ENCODE assay signal across 34 mouse cellular contexts in genomic region chr2:155693136-155693535, GRCm38 (mm10). TPM values are rescaled to one million over a fixed set of nuclear protein-coding genes. Genes with fewer than 3 reads are reported as not detected.
DNase-seq lines count a peak whose midpoint lies in the region; ATAC-seq and TF ChIP-seq lines count a peak whose summit lies in the region.
"Had no signal": no experiment of that assay in that cellular context is flagged by ENCODE, and none has a peak within 500 bp of the region (broad histone marks: within the 10 kb centered on the region; RNA-seq: fewer than 3 reads in every experiment).

No protein-coding gene starts in this region.

- intact Hi-C loops in gastrocnemius, adult 2 months (cut with DNase I) = loop anchor here (2.0 to 10.0 kb wide), 2 partner anchors 120 to 252 kb away; partner anchors contain the start of genes Gdf5 and Gm15557

- H3K27me3 ChIP-seq in kidney, embryonic 14.5 days (ENCODE audit: control insufficient read depth, insufficient read depth, low read length) = no peaks in the 10 kb centered on the region
- H3K27me3 ChIP-seq: embryonic facial prominence, embryonic 13.5 days; forebrain, embryonic 12.5 days; liver, embryonic 15.5 days had no signal

- peak; percentile 53 for DNase-seq in cerebellum, adult 9-10 months
- no peak for DNase-seq in cerebellum, adult 18-20 months
- DNase-seq in kidney, adult 9 months = peak; percentile 52
- peak; percentile 51 for DNase-seq in testis, postnatal 14 days (ENCODE audit: low spot score)
- no peak for DNase-seq in testis, postnatal 10 days (ENCODE audit: low spot score)
- no peak for DNase-seq in gastrocnemius, adult 2 months
- DNase-seq in ovary, postnatal 14 days (ENCODE audit: low spot score) = no peak
- DNase-seq: adrenal gland, postnatal 14 days; cerebellum, postnatal 14 days; embryo, embryonic 11 days; heart, postnatal 4 days; layer of hippocampus, adult 9-11 months; right cerebral cortex, adult 18-20 months had no signal

- no peak for TF ChIP-seq CTCF in gastrocnemius, adult 2 months (IDR thresholded peaks at IDR 0.05)

- H3K27ac ChIP-seq in kidney, embryonic 14.5 days (ENCODE audit: low read depth, low read length) = no peak overlapping the region
- no peak overlapping the region for H3K27ac ChIP-seq in gastrocnemius, adult 2 months
- H3K27ac ChIP-seq: embryonic facial prominence, embryonic 13.5 days; forebrain, embryonic 12.5 days; hindbrain, embryonic 14.5 days; left cerebral cortex, adult 2 months; liver, embryonic 15.5 days; macrophage had no signal

- no peak overlapping the region for H3K4me2 ChIP-seq in kidney, embryonic 14.5 days (replicated peaks; ENCODE audit: low read depth, low read length)
- H3K4me2 ChIP-seq: embryonic facial prominence, embryonic 13.5 days; forebrain, embryonic 12.5 days; hindbrain, embryonic 14.5 days had no signal

- H3K9ac ChIP-seq in kidney, embryonic 14.5 days (ENCODE audit: low read depth, low read length) = no peak overlapping the region
- H3K9ac ChIP-seq: embryonic facial prominence, embryonic 13.5 days; forebrain, embryonic 12.5 days; hindbrain, embryonic 14.5 days; liver, embryonic 15.5 days had no signal

- WGBS in kidney, embryonic 14.5 days = 79% methylated on average over 4 of the region's 4 CpGs

- no peaks in the 10 kb centered on the region for H3K36me3 ChIP-seq in kidney, embryonic 14.5 days (ENCODE audit: control insufficient read depth, insufficient read depth, low read length)
- H3K36me3 ChIP-seq: embryonic facial prominence, embryonic 13.5 days; forebrain, embryonic 12.5 days; liver, embryonic 15.5 days had no signal

- peaks cover 23% of the 10 kb centered on the region; the same call in 1 of the 2 replicates for H3K4me1 ChIP-seq in kidney, embryonic 14.5 days (ENCODE audit: control insufficient read depth, insufficient read depth, low read length)

- ATAC-seq in kidney, embryonic 14.5 days (ENCODE audit: low FRiP score, low TSS enrichment) = no peak
- ATAC-seq: activated CD4-positive, CD25-positive, alpha-beta regulatory T cell, adult 4 months had no signal

- H3K4me3 ChIP-seq in kidney, embryonic 14.5 days (ENCODE audit: low read length) = no peak overlapping the region
- H3K4me3 ChIP-seq in gastrocnemius, adult 2 months = no peak overlapping the region
- H3K4me3 ChIP-seq: embryonic facial prominence, embryonic 13.5 days; left cerebral cortex, adult 2 months had no signal

- H3K9me3 ChIP-seq in kidney, embryonic 14.5 days (ENCODE audit: control insufficient read depth, low read length) = no peaks in the 10 kb centered on the region
- H3K9me3 ChIP-seq: embryonic facial prominence, embryonic 13.5 days; forebrain, embryonic 12.5 days; liver, embryonic 15.5 days had no signal

RNA-seq across cellular contexts. Expression of gene Trpc4ap, which starts 1.0 kb away (rescaled TPM):
- polyA plus RNA-seq in kidney, embryonic 14.5 days (2014; fragmentation: Nextera tagmentation; extraction: Ambion mirVana) = 105 and 134 TPM in 2 replicates
- 100 to 1,000 TPM in 1 of 2 experiments, 10 to 100 TPM in 1; 93.4 to 102 TPM for total RNA-seq in gastrocnemius, adult 2 months (2021)

RNA-seq across cellular contexts. Expression of gene Edem2, which starts 36.1 kb away (rescaled TPM):
- 27.4 and 36.0 TPM in 2 replicates for polyA plus RNA-seq in kidney, embryonic 14.5 days (2014; fragmentation: Nextera tagmentation; extraction: Ambion mirVana)
- 1 to 10 TPM; 4.2 to 4.4 TPM for total RNA-seq in gastrocnemius, adult 2 months (2021)

RNA-seq across cellular contexts. Expression of gene Gm17581, which starts 42.5 kb away (rescaled TPM):
- polyA plus RNA-seq in kidney, embryonic 14.5 days (2014; fragmentation: Nextera tagmentation; extraction: Ambion mirVana) = not detected in 2 replicates
- not detected for total RNA-seq in gastrocnemius, adult 2 months (2021)
- total RNA-seq: adrenal gland, postnatal 14 days; ES-E14; gastrocnemius, postnatal 4 days; heart, postnatal 4 days; left cerebral cortex, adult 2 months; left cerebral cortex, postnatal 36 days had no signal
- polyA plus RNA-seq: activated CD4-positive, CD25-positive, alpha-beta regulatory T cell, adult 4 months; embryonic facial prominence, embryonic 13.5 days; erythroblast, embryonic 14.5 days; forebrain, embryonic 12.5 days; heart, embryonic 16.5 days; hindbrain, embryonic 14.5 days; intestine, embryonic 14.5 days; large intestine, adult 2 months; limb, embryonic 14.5 days; liver, embryonic 15.5 days; lung, embryonic 16.5 days; macrophage; midbrain, embryonic 16.5 days; neural tube, embryonic 14.5 days; stomach, embryonic 16.5 days; urinary bladder, adult 2 months had no signal

RNA-seq across cellular contexts. Expression of gene Procr, which starts 57.8 kb away (rescaled TPM):
- 7.7 and 8.2 TPM in 2 replicates for polyA plus RNA-seq in kidney, embryonic 14.5 days (2014; fragmentation: Nextera tagmentation; extraction: Ambion mirVana)
- total RNA-seq in gastrocnemius, adult 2 months (2021) = 10 to 100 TPM in 1 of 2 experiments, 1 to 10 TPM in 1; 9.9 to 21.3 TPM
- polyA plus RNA-seq: activated CD4-positive, CD25-positive, alpha-beta regulatory T cell, adult 4 months had no signal

Comparison
In these comparisons a context has a peak if more than half of its experiments do, and no peak if none do; other contexts are left out.
1. DNase-seq: peak in cerebellum, adult 9-10 months (single experiment), kidney, adult 9 months (single experiment) and testis, postnatal 14 days (single experiment); none in cerebellum, adult 18-20 months (0 of 2), testis, postnatal 10 days (single experiment), gastrocnemius, adult 2 months (single experiment) and ovary, postnatal 14 days (single experiment).